Mouse (Mus musculus) E14TG2a.4 (cell line): ENCODE measurements around the gene Adcy5.

Source experiments
- CTCF ChIP-seq: conservative IDR thresholded peaks from 2 replicates; pipeline ENCODE4 v1.5.1; 2014; ENCODE audit warnings: low read length
- NANOG ChIP-seq: IDR thresholded peaks from 2 replicates; pipeline ENCODE4 v1.6.1; 2014; ENCODE audit warnings: borderline replicate concordance, low read length, mixed read lengths

DNA sequence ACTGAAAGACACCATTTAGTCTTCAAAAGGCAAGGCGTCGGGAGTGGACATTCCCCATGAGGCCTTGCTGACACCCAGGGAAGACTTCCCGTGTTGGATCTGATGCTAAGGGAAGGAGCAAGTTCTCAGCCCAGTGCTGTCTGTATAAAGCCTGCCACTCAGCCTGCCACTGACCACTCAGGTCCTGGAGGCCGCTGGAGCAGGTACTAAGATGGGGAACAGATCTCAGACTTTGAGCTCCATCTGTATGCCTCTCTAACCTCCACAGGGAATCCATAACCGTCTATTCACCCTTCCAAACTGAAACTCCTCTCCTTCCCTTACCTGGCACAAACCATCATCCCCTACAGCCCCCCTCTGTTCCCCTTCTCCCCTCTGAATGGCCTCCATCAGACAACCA lies 41.2 kb upstream of the Adcy5 start:
- TF ChIP-seq CTCF (no peak), NANOG (no peak)
